Mouse (Mus musculus) hindbrain, embryonic 11.5 days (tissue): Measurements from ENCODE around the gene Psg25. TPM values are rescaled to one million over a fixed set of nuclear protein-coding genes. Genes with fewer than 3 reads are reported as not detected.

Source experiments
- ATAC-seq: fragments of 200-750 bp; cut with Nextera tagmentation; 2 replicates; pipeline ENCODE4 v1.8.0; 2017; ENCODE audit warnings: mild to moderate bottlenecking, moderate TSS enrichment, moderate library complexity; ENCODE audit not compliant: low FRiP score
- DNase-seq: peaks from one replicate; pipeline ENCODE4 v3.0.0-alpha.2; 2015; ENCODE audit warnings: low spot score
- H3K27ac ChIP-seq: fragments of 300-500 bp; sonication (generic); 2 replicates; pipeline ENCODE4 v1.5.1; 2014; ENCODE audit warnings: mild to moderate bottlenecking, low read depth, low read length
- H3K27me3 ChIP-seq: fragments of 300-500 bp; sonication (generic); 2 replicates; pipeline ENCODE4 v1.6.1; 2014; ENCODE audit warnings: mild to moderate bottlenecking, low read length, moderate library complexity, mixed read lengths; ENCODE audit not compliant: control insufficient read depth, insufficient read depth
- H3K36me3 ChIP-seq: fragments of 300-500 bp; sonication (generic); 2 replicates; pipeline ENCODE4 v1.6.1; 2014; ENCODE audit warnings: mild to moderate bottlenecking, low read length, moderate library complexity, mixed read lengths; ENCODE audit not compliant: control insufficient read depth, insufficient read depth
- H3K4me1 ChIP-seq: fragments of 300-500 bp; sonication (generic); replicated peaks from 2 replicates; pipeline ENCODE4 v1.6.1; 2014; ENCODE audit warnings: low read length, mixed read lengths; ENCODE audit not compliant: control insufficient read depth, insufficient read depth
- H3K4me2 ChIP-seq: fragments of 300-500 bp; sonication (generic); replicated peaks from 2 replicates; pipeline ENCODE4 v1.6.1; 2014; ENCODE audit warnings: mild to moderate bottlenecking, low read depth, low read length
- H3K4me3 ChIP-seq: fragments of 300-500 bp; sonication (generic); 2 replicates; pipeline ENCODE4 v1.5.1; 2014; ENCODE audit warnings: low read depth, low read length
- H3K9ac ChIP-seq: fragments of 300-500 bp; sonication (generic); 2 replicates; pipeline ENCODE4 v1.6.1; 2014; ENCODE audit warnings: low read depth, low read length
- H3K9me3 ChIP-seq: fragments of 300-500 bp; sonication (generic); 2 replicates; pipeline ENCODE4 v1.6.1; 2016; ENCODE audit warnings: low read length; ENCODE audit not compliant: control insufficient read depth
- WGBS: fragments of 180-500 bp; shearing (Covaris S2); extraction: QIAGEN DNeasy Blood & Tissue Kit; methylation state at CpG from one replicate; pipeline ENCODE4 v1.1.7; 2014; 5-methylcytosine and 5-hydroxymethylcytosine counted together
- polyA plus RNA-seq: library from polyadenylated mRNA; unstranded; fragments of >200 nt; fragmentation: Nextera tagmentation; extraction: Ambion mirVana; gene quantifications from 2 replicates; pipeline ENCODE4 v1.2.1, GENCODE M21; 2014

Gene Psg25
- polyA plus RNA-seq, 1 experiment from 2014 or later, result not detected

- H3K27me3 ChIP-seq, result no peaks in the 10 kb centered on the region
- H3K9me3 ChIP-seq, result 0 out of 2 replicates have a peak, but pooled peaks cover 2% of the 10 kb centered on the region
- ATAC-seq, result no peak
- 88% methylated on average over 1 of the region's 1 CpGs for WGBS
- no peak within 1 kb of the TSS for H3K4me2 ChIP-seq
- no peak within 1 kb of the TSS for H3K27ac ChIP-seq
- H3K4me1 ChIP-seq, result no peaks in the 10 kb centered on the region
- H3K4me3 ChIP-seq, result no peak within 1 kb of the TSS
- no peak within 1 kb of the TSS for H3K9ac ChIP-seq
- H3K36me3 ChIP-seq, result no peaks in the 10 kb centered on the region
- DNase-seq, result no peak
Observed at GRCm38 (mm10) chr7:18484077-18484476, 48.0 kb downstream of the Psg25 start, which contains the start of gene Psg26. Gene Psg26 (minus strand): TSS chr7:18484177.

Other genes starting within 250 kb of the Psg25 start
- gene Psg18, start 177.3 kb downstream of the Psg25 start, polyA plus RNA-seq, result not detected in 2 replicates
- gene Psg28, start 100.2 kb downstream of the Psg25 start, polyA plus RNA-seq, result not detected in 2 replicates
- gene Psg26, start 48.1 kb downstream of the Psg25 start, polyA plus RNA-seq, result not detected in 2 replicates
- not detected in 2 replicates for gene Psg27, start 35.0 kb upstream of the Psg25 start, polyA plus RNA-seq
- not detected in 2 replicates for gene Psg23, start 84.2 kb upstream of the Psg25 start, polyA plus RNA-seq
- not detected in 2 replicates for gene Psg21, start 124.5 kb upstream of the Psg25 start, polyA plus RNA-seq
- not detected in 2 replicates for gene Psg20, start 153.9 kb upstream of the Psg25 start, polyA plus RNA-seq
- not detected in 2 replicates for gene Psg22, start 185.8 kb upstream of the Psg25 start, polyA plus RNA-seq